Mouse (Mus musculus) ES-E14 (cell line): Measurements from ENCODE around the gene Igsf21.

Source experiments
- CHD2 ChIP-seq: IDR thresholded peaks from 2 replicates; pipeline ENCODE4 v1.6.1; 2014; ENCODE audit warnings: mild to moderate bottlenecking, low read depth, low read length, inconsistent platforms
- MAFK ChIP-seq: IDR thresholded peaks from 2 replicates; pipeline ENCODE4 v1.6.1; 2014; ENCODE audit warnings: mild to moderate bottlenecking, low read depth, low read length, inconsistent platforms; ENCODE audit not compliant: insufficient read depth

DNA sequence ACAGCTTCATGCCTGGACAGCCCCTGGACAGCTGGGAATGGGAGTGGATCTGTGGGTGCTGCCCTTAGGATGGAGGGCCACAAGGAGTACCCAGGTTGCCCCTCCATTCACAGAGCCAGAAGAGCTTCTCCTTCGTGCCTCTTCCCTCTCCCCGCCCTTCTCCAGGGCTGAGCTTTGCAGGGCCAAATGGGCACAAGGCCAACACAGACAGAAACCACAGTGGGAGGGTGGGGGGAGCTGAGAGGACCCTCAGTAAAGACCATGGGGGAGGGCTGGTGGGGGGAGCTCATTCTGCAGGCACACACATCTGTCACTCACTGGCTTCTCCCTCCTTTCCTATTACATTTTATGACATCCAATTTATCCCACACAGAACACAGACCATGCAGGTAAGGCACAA is 151.7 kb downstream of the Igsf21 start:
- no peak for TF ChIP-seq CHD2
- no peak for TF ChIP-seq MAFK
